Mouse (Mus musculus) stomach, embryonic 16.5 days (tissue): Measurements from ENCODE around the gene Unc13c. TPM values are rescaled to one million over a fixed set of nuclear protein-coding genes. Genes with fewer than 3 reads are reported as not detected.

Experiments used
- ATAC-seq: fragments of 200-750 bp; cut with Nextera tagmentation; 2 replicates; pipeline ENCODE4 v1.8.0; 2017; ENCODE audit warnings: moderate number of reproducible peaks, moderate TSS enrichment; ENCODE audit not compliant: insufficient read depth, low FRiP score
- H3K27ac ChIP-seq: fragments of 300-500 bp; sonication (generic); 2 replicates; pipeline ENCODE4 v1.5.1; 2014; ENCODE audit warnings: low read length
- H3K27me3 ChIP-seq: fragments of 300-500 bp; sonication (generic); 2 replicates; pipeline ENCODE4 v1.6.1; 2014; ENCODE audit warnings: low read length, control low read depth, mixed read lengths; ENCODE audit not compliant: control insufficient read depth, insufficient read depth
- H3K36me3 ChIP-seq: fragments of 300-500 bp; sonication (generic); 2 replicates; pipeline ENCODE4 v1.6.1; 2014; ENCODE audit warnings: low read length; ENCODE audit not compliant: control insufficient read depth, insufficient read depth
- H3K4me1 ChIP-seq: fragments of 300-500 bp; sonication (generic); 2 replicates; pipeline ENCODE4 v1.6.1; 2014; ENCODE audit warnings: low read length, control low read depth, mixed read lengths; ENCODE audit not compliant: control insufficient read depth, insufficient read depth
- H3K4me2 ChIP-seq: fragments of 300-500 bp; sonication (generic); 2 replicates; pipeline ENCODE4 v1.6.1; 2014; ENCODE audit warnings: low read depth, low read length, mixed read lengths
- H3K4me3 ChIP-seq: fragments of 300-500 bp; sonication (generic); replicated peaks from 2 replicates; pipeline ENCODE4 v1.5.1; 2014; ENCODE audit warnings: mild to moderate bottlenecking, low read length
- H3K9ac ChIP-seq: fragments of 300-500 bp; sonication (generic); 2 replicates; pipeline ENCODE4 v1.6.1; 2014; ENCODE audit warnings: low read length
- H3K9me3 ChIP-seq: fragments of 300-500 bp; sonication (generic); replicated peaks from 2 replicates; pipeline ENCODE4 v1.6.1; 2016; ENCODE audit warnings: low read length, control low read depth; ENCODE audit not compliant: control insufficient read depth
- WGBS: fragments of 180-500 bp; shearing (Covaris S2); extraction: QIAGEN DNeasy Blood & Tissue Kit; methylation state at CpG from one replicate; pipeline ENCODE4 v1.1.7; 2014; 5-methylcytosine and 5-hydroxymethylcytosine counted together
- polyA plus RNA-seq: library from polyadenylated mRNA; unstranded; fragments of >200 nt; fragmentation: Nextera tagmentation; extraction: Ambion mirVana; gene quantifications from 2 replicates; pipeline ENCODE4 v1.2.1, GENCODE M21; 2015

Gene Unc13c
- polyA plus RNA-seq, 1 experiment from 2014 or later = 0.89 TPM

GRCm38 (mm10) chr9:73612896-73613295 lies 355.9 kb downstream of the Unc13c start:
- Histone ChIP-seq H3K27me3 (no peaks in the 10 kb centered on the region), H3K4me1 (no peaks in the 10 kb centered on the region), H3K36me3 (no peaks in the 10 kb centered on the region), H3K9ac (no peak overlapping the region), H3K27ac (no peak overlapping the region), H3K9me3 (no peaks in the 10 kb centered on the region), H3K4me2 (no peak overlapping the region), H3K4me3 (no peak overlapping the region)
- no peak for ATAC-seq
- WGBS = 60% methylated on average over 4 of the region's 4 CpGs

- H3K27ac ChIP-seq = no peak overlapping the region
- no peak for ATAC-seq
- no peaks in the 10 kb centered on the region for H3K9me3 ChIP-seq
- no peaks in the 10 kb centered on the region for H3K4me1 ChIP-seq
- H3K36me3 ChIP-seq = no peaks in the 10 kb centered on the region
- H3K4me3 ChIP-seq = no peak overlapping the region
- H3K27me3 ChIP-seq = no peaks in the 10 kb centered on the region
- no peak overlapping the region for H3K9ac ChIP-seq
- 56% methylated on average over 1 of the region's 1 CpGs for WGBS
- no peak overlapping the region for H3K4me2 ChIP-seq
These were observed 364.8 kb downstream of the Unc13c start for GRCm38 (mm10) chr9:73603921-73604320.

GRCm38 (mm10) chr9:73565558-73565957 lies 403.2 kb downstream of the Unc13c start:
- Histone ChIP-seq H3K4me2 (no peak overlapping the region), H3K9me3 (0 out of 2 replicates have a peak, but pooled peaks cover 4% of the 10 kb centered on the region), H3K27me3 (no peaks in the 10 kb centered on the region), H3K36me3 (no peaks in the 10 kb centered on the region), H3K9ac (no peak overlapping the region), H3K27ac (no peak overlapping the region), H3K4me1 (no peaks in the 10 kb centered on the region), H3K4me3 (no peak overlapping the region)
- no peak for ATAC-seq
- 55% methylated on average over 4 of the region's 4 CpGs for WGBS

- no peaks in the 10 kb centered on the region for H3K9me3 ChIP-seq
- 33% methylated on average over 5 of the region's 5 CpGs for WGBS
These were observed 408.7 kb downstream of the Unc13c start for GRCm38 (mm10) chr9:73560037-73560436.

GRCm38 (mm10) chr9:73557805-73558204 lies 411.0 kb downstream of the Unc13c start:
- Histone ChIP-seq H3K4me3 (no peak overlapping the region), H3K4me1 (no peaks in the 10 kb centered on the region; the same call in 1 of the 2 replicates), H3K27me3 (no peaks in the 10 kb centered on the region), H3K9ac (no peak overlapping the region), H3K9me3 (no peaks in the 10 kb centered on the region), H3K4me2 (no peak overlapping the region), H3K36me3 (no peaks in the 10 kb centered on the region), H3K27ac (no peak overlapping the region)
- WGBS = 44% methylated on average over 2 of the region's 2 CpGs
- ATAC-seq = no peak

More at GRCm38 (mm10) chr9:73560037-73560436, 408.7 kb downstream of the Unc13c start:
- Histone ChIP-seq H3K4me1 (no peaks in the 10 kb centered on the region; the same call in 1 of the 2 replicates), H3K36me3 (no peaks in the 10 kb centered on the region), H3K4me3 (no peak overlapping the region), H3K9ac (no peak overlapping the region), H3K27ac (no peak overlapping the region), H3K27me3 (no peaks in the 10 kb centered on the region), H3K4me2 (no peak overlapping the region)
- ATAC-seq = no peak

- no peak overlapping the region for H3K27ac ChIP-seq
- 61% methylated on average over 6 of the region's 6 CpGs for WGBS
- no peak for ATAC-seq
- no peak overlapping the region for H3K4me3 ChIP-seq
- H3K9me3 ChIP-seq = no peaks in the 10 kb centered on the region
- no peak overlapping the region for H3K4me2 ChIP-seq
- no peaks in the 10 kb centered on the region for H3K36me3 ChIP-seq
- H3K27me3 ChIP-seq = no peaks in the 10 kb centered on the region
- H3K9ac ChIP-seq = no peak overlapping the region
- no peaks in the 10 kb centered on the region; the same call in 1 of the 2 replicates for H3K4me1 ChIP-seq
These were observed 413.4 kb downstream of the Unc13c start for GRCm38 (mm10) chr9:73555354-73555753.

- no peak overlapping the region for H3K4me3 ChIP-seq
- H3K27ac ChIP-seq = no peak overlapping the region
- H3K4me2 ChIP-seq = no peak overlapping the region
- H3K27me3 ChIP-seq = no peaks in the 10 kb centered on the region
- H3K36me3 ChIP-seq = no peaks in the 10 kb centered on the region
- no peaks in the 10 kb centered on the region for H3K4me1 ChIP-seq
- H3K9ac ChIP-seq = no peak overlapping the region
- ATAC-seq = no peak
- H3K9me3 ChIP-seq = no peaks in the 10 kb centered on the region
- 36% methylated on average over 3 of the region's 3 CpGs for WGBS
These were observed 496.2 kb downstream of the Unc13c start for GRCm38 (mm10) chr9:73472568-73472967.

- no peaks in the 10 kb centered on the region for H3K27me3 ChIP-seq
- H3K9me3 ChIP-seq = no peaks in the 10 kb centered on the region
- H3K4me1 ChIP-seq = no peaks in the 10 kb centered on the region
- no peak for ATAC-seq
- no peak overlapping the region for H3K9ac ChIP-seq
- no peak overlapping the region for H3K27ac ChIP-seq
- 81% methylated on average over 2 of the region's 2 CpGs for WGBS
- no peaks in the 10 kb centered on the region for H3K36me3 ChIP-seq
- H3K4me3 ChIP-seq = no peak overlapping the region
- H3K4me2 ChIP-seq = no peak overlapping the region
These were observed 506.7 kb downstream of the Unc13c start for GRCm38 (mm10) chr9:73462027-73462426.

GRCm38 (mm10) chr9:73450009-73450408 lies 518.8 kb downstream of the Unc13c start:
- no peak overlapping the region for H3K9ac ChIP-seq
- ATAC-seq = no peak
- H3K4me3 ChIP-seq = no peak overlapping the region
- H3K27me3 ChIP-seq = no peaks in the 10 kb centered on the region
- no peak overlapping the region for H3K4me2 ChIP-seq
- 66% methylated on average over 6 of the region's 6 CpGs for WGBS
- no peak overlapping the region for H3K27ac ChIP-seq
- peaks cover 5% of the 10 kb centered on the region; the same call in 1 of the 2 replicates for H3K9me3 ChIP-seq
- no peaks in the 10 kb centered on the region for H3K4me1 ChIP-seq
- H3K36me3 ChIP-seq = no peaks in the 10 kb centered on the region

- no peak for ATAC-seq
- Histone ChIP-seq H3K9me3 (peaks cover 5% of the 10 kb centered on the region; the same call in 1 of the 2 replicates), H3K9ac (no peak overlapping the region), H3K36me3 (no peaks in the 10 kb centered on the region), H3K27me3 (no peaks in the 10 kb centered on the region), H3K4me3 (no peak overlapping the region), H3K4me2 (no peak overlapping the region), H3K27ac (no peak overlapping the region), H3K4me1 (no peaks in the 10 kb centered on the region)
These were observed 519.5 kb downstream of the Unc13c start for GRCm38 (mm10) chr9:73449216-73449615.
